ENCODE assay signal across 19 mouse cellular contexts in the genomic region with DNA sequence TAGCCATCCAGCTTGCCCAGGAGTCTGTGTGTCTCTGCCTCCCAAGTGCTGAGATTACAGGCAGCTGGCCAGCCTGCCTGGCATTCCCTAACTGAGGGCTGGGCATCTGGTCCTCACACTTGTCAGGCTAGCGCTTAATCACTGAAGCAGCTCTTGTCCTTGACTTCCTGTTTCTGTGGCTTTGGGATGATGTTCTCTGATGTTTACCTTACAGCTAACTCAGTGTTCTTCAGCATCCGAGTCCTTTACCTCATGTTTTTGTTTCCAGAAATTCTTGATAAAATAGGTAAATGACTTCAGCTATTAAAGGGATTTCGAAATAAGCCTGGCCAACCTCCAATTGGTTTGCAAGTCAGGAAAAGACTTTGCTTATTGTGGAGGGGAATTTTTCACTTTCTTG. TPM values are rescaled to one million over a fixed set of nuclear protein-coding genes. Genes with fewer than 3 reads are reported as not detected.
DNase-seq lines count a peak whose midpoint lies in the region; ATAC-seq and TF ChIP-seq lines count a peak whose summit lies in the region.
"Had no signal": no experiment of that assay in that cellular context is flagged by ENCODE, and none has a peak within 500 bp of the region (broad histone marks: within the 10 kb centered on the region; RNA-seq: fewer than 3 reads in every experiment).

No protein-coding gene starts in this region.

- in situ Hi-C loops in Patski (cut with MboI; ENCODE audit: low pct_unique_long_range_greater_than_20kb) = no loop called here

- TF ChIP-seq CTCF in Patski (IDR thresholded peaks at IDR 0.05) = no peak
- no peak for TF ChIP-seq CTCF in lung, postnatal 0 days (IDR thresholded peaks at IDR 0.05)

- H3K9me3 ChIP-seq in lung, postnatal 0 days (ENCODE audit: low read length) = no peaks in the 10 kb centered on the region
- H3K9me3 ChIP-seq: limb, embryonic 10.5 days; midbrain, embryonic 15.5 days had no signal

- no peak overlapping the region for H3K4me2 ChIP-seq in lung, postnatal 0 days (replicated peaks; ENCODE audit: low read depth, low read length)
- H3K4me2 ChIP-seq: midbrain, embryonic 15.5 days had no signal

- H3K4me3 ChIP-seq in lung, postnatal 0 days (ENCODE audit: low read depth, low read length) = no peak overlapping the region
- H3K4me3 ChIP-seq: limb, embryonic 10.5 days; midbrain, embryonic 15.5 days had no signal

- no peak overlapping the region for H3K27ac ChIP-seq in lung, postnatal 0 days (ENCODE audit: low read length)
- H3K27ac ChIP-seq: limb, embryonic 10.5 days; liver, embryonic 14.5 days; midbrain, embryonic 15.5 days had no signal

- H3K4me1 ChIP-seq in lung, postnatal 0 days (ENCODE audit: insufficient read depth, low read depth, low read length) = no peaks in the 10 kb centered on the region
- H3K4me1 ChIP-seq: limb, embryonic 10.5 days; midbrain, embryonic 15.5 days had no signal

- DNase-seq in heart, adult 9 months (ENCODE audit: low spot score in 2 of 2) = peak; percentile 11 to 18
- no peak for DNase-seq in heart, postnatal 36 days
- DNase-seq in 3T3-L1 (ENCODE audit: low read depth, low spot score) = peak; percentile 12
- no peak for DNase-seq in Patski (ENCODE audit: low read depth, low spot score)
- DNase-seq in lung, postnatal 0 days (ENCODE audit: low spot score) = peak; percentile 77
- no peak for DNase-seq in right cerebral cortex, postnatal 36 days (ENCODE audit: low spot score in 2 of 2)
- DNase-seq: cerebellum, postnatal 14 days; forebrain, postnatal 0 days; gastrocnemius, postnatal 25 days; kidney, adult 9 months; kidney, postnatal 4 days; layer of hippocampus, postnatal 36 days; right cerebral cortex, adult 18-20 months; thymus, postnatal 4 days had no signal

- no peak overlapping the region for H3K9ac ChIP-seq in lung, postnatal 0 days (replicated peaks; ENCODE audit: low read depth)
- H3K9ac ChIP-seq: forebrain, postnatal 0 days; liver, embryonic 14.5 days; midbrain, embryonic 15.5 days had no signal

- 48% methylated on average over 3 of the region's 3 CpGs for WGBS in lung, postnatal 0 days

- POLR2A ChIA-PET in Patski (lab: Charles Lee) = no interaction called here

- no peaks in the 10 kb centered on the region for H3K36me3 ChIP-seq in lung, postnatal 0 days (ENCODE audit: insufficient read depth, low read length)
- H3K36me3 ChIP-seq: midbrain, embryonic 15.5 days had no signal

- intact Hi-C loops in heart, postnatal 36 days (cut with DNase I) = no loop called here

- peak; percentile 62 for TF ChIP-seq EP300 in lung, postnatal 0 days (IDR thresholded peaks at IDR 0.05)

- CTCF ChIA-PET in Patski (lab: Charles Lee) = interaction anchor here (1.1 to 2.5 kb wide), 2 partner anchors 11 to 31 kb away, joined by 4 to 5 read pairs; no protein-coding TSS in a partner anchor

- no peaks in the 10 kb centered on the region for H3K27me3 ChIP-seq in Patski
- H3K27me3 ChIP-seq in lung, postnatal 0 days (replicated peaks; ENCODE audit: insufficient read depth, low read length) = no peaks in the 10 kb centered on the region
- H3K27me3 ChIP-seq: CH12.LX; midbrain, embryonic 15.5 days had no signal

- peak; percentile 21 for ATAC-seq in Patski
- peak; percentile 81 for ATAC-seq in lung, postnatal 0 days
- no peak for ATAC-seq in frontal cortex, adult (ENCODE audit: low TSS enrichment)
- ATAC-seq: forebrain, postnatal 0 days; midbrain, embryonic 15.5 days had no signal

RNA-seq across cellular contexts. Expression of gene Fbxo34, which starts 53.8 kb away (rescaled TPM):
- 10 to 100 TPM; 11.4 to 14.0 TPM for total RNA-seq in heart, postnatal 36 days (2021)
- polyA plus RNA-seq in Patski (2021) = 23.0 TPM
- 18.1 and 20.0 TPM in 2 replicates for polyA plus RNA-seq in lung, postnatal 0 days (2015; fragmentation: Nextera tagmentation; extraction: Ambion mirVana)

Comparison
In these comparisons a context has a peak if more than half of its experiments do, and no peak if none do; other contexts are left out.
1. DNase-seq: peak in heart, adult 9 months (2 of 2), 3T3-L1 (single experiment) and lung, postnatal 0 days (single experiment); none in heart, postnatal 36 days (0 of 2), Patski (single experiment) and right cerebral cortex, postnatal 36 days (0 of 2).